Mouse (Mus musculus): ENCODE measurements around the gene Cdca4. TPM values are rescaled to one million over a fixed set of nuclear protein-coding genes. Genes with fewer than 3 reads are reported as not detected.

Gene Cdca4
- polyA plus RNA-seq, 1 experiment from 2014 or later: 82.7 TPM

- Histone ChIP-seq H3K4me3 (replicated peaks) (no peak overlapping the region), H3K27me3 (no peaks in the 10 kb centered on the region), H3K9me3 (no peaks in the 10 kb centered on the region), H3K9ac (replicated peaks) (no peak overlapping the region), H3K36me3 (no peaks in the 10 kb centered on the region), H3K4me1 (replicated peaks) (peaks cover 9% of the 10 kb centered on the region), H3K27ac (no peak overlapping the region), H3K4me2 (replicated peaks) (no peak overlapping the region)
- 28% methylated on average over 7 of the region's 7 CpGs for WGBS
- no peak for ATAC-seq
These were observed 34.8 kb downstream of the Cdca4 start for GRCm38 (mm10) chr12:112794356-112794816.

GRCm38 (mm10) chr12:112793601-112794355 lies 35.4 kb downstream of the Cdca4 start:
- WGBS: 74% methylated on average over 13 of the region's 13 CpGs
- ATAC-seq: no peak
- no peak overlapping the region for H3K4me2 ChIP-seq (replicated peaks)
- H3K9ac ChIP-seq (replicated peaks): no peak overlapping the region
- no peak overlapping the region for H3K4me3 ChIP-seq (replicated peaks)
- no peaks in the 10 kb centered on the region for H3K27me3 ChIP-seq
- no peak overlapping the region for H3K27ac ChIP-seq
- H3K36me3 ChIP-seq: no peaks in the 10 kb centered on the region
- H3K4me1 ChIP-seq (replicated peaks): peaks cover 9% of the 10 kb centered on the region
- no peaks in the 10 kb centered on the region for H3K9me3 ChIP-seq

- 85% methylated on average over 8 of the region's 8 CpGs for WGBS
These were observed 38.2 kb downstream of the Cdca4 start for GRCm38 (mm10) chr12:112791026-112791425.

GRCm38 (mm10) chr12:112774481-112774880 lies 54.7 kb downstream of the Cdca4 start:
- Histone ChIP-seq H3K36me3 (no peaks in the 10 kb centered on the region), H3K4me2 (replicated peaks) (no peak overlapping the region), H3K27ac (no peak overlapping the region), H3K27me3 (no peaks in the 10 kb centered on the region), H3K9me3 (peaks cover 7% of the 10 kb centered on the region), H3K4me3 (replicated peaks) (no peak overlapping the region), H3K9ac (replicated peaks) (no peak overlapping the region), H3K4me1 (replicated peaks) (no peaks in the 10 kb centered on the region)
- no peak for ATAC-seq
- 94% methylated on average over 10 of the region's 10 CpGs for WGBS

More at GRCm38 (mm10) chr12:112791026-112791425, 38.2 kb downstream of the Cdca4 start:
- Histone ChIP-seq H3K4me3 (replicated peaks) (no peak overlapping the region), H3K9ac (replicated peaks) (no peak overlapping the region), H3K36me3 (no peaks in the 10 kb centered on the region), H3K27me3 (no peaks in the 10 kb centered on the region), H3K27ac (no peak overlapping the region), H3K4me2 (replicated peaks) (no peak overlapping the region), H3K9me3 (no peaks in the 10 kb centered on the region), H3K4me1 (replicated peaks) (peaks cover 7% of the 10 kb centered on the region)
- ATAC-seq: no peak

GRCm38 (mm10) chr12:112774026-112774425 lies 55.2 kb downstream of the Cdca4 start:
- no peak overlapping the region for H3K4me2 ChIP-seq (replicated peaks)
- peaks cover 7% of the 10 kb centered on the region for H3K9me3 ChIP-seq
- H3K27me3 ChIP-seq: no peaks in the 10 kb centered on the region
- H3K36me3 ChIP-seq: no peaks in the 10 kb centered on the region
- H3K27ac ChIP-seq: no peak overlapping the region
- ATAC-seq: no peak
- no peak overlapping the region for H3K4me3 ChIP-seq (replicated peaks)
- H3K9ac ChIP-seq (replicated peaks): no peak overlapping the region
- H3K4me1 ChIP-seq (replicated peaks): no peaks in the 10 kb centered on the region
- WGBS: 89% methylated on average over 6 of the region's 6 CpGs

- 45% methylated on average over 9 of the region's 9 CpGs for WGBS
- no peaks in the 10 kb centered on the region for H3K4me1 ChIP-seq (replicated peaks)
- H3K4me2 ChIP-seq (replicated peaks): no peak overlapping the region
- no peak overlapping the region for H3K4me3 ChIP-seq (replicated peaks)
- H3K9me3 ChIP-seq: peaks cover 7% of the 10 kb centered on the region
- no peaks in the 10 kb centered on the region for H3K27me3 ChIP-seq
- no peak overlapping the region for H3K9ac ChIP-seq (replicated peaks)
- no peaks in the 10 kb centered on the region for H3K36me3 ChIP-seq
- ATAC-seq: no peak
- no peak overlapping the region for H3K27ac ChIP-seq
These were observed 55.9 kb downstream of the Cdca4 start for GRCm38 (mm10) chr12:112773366-112773765.

GRCm38 (mm10) chr12:112772306-112772705 lies 56.9 kb downstream of the Cdca4 start:
- Histone ChIP-seq H3K4me1 (replicated peaks) (no peaks in the 10 kb centered on the region), H3K4me3 (replicated peaks) (no peak overlapping the region), H3K9me3 (peaks cover 7% of the 10 kb centered on the region), H3K4me2 (replicated peaks) (no peak overlapping the region), H3K27me3 (no peaks in the 10 kb centered on the region), H3K36me3 (no peaks in the 10 kb centered on the region), H3K27ac (no peak overlapping the region), H3K9ac (replicated peaks) (no peak overlapping the region)
- ATAC-seq: no peak
- 90% methylated on average over 14 of the region's 14 CpGs for WGBS

GRCm38 (mm10) chr12:112770396-112770795 lies 58.8 kb downstream of the Cdca4 start:
- Histone ChIP-seq H3K4me2 (replicated peaks) (no peak overlapping the region), H3K27me3 (no peaks in the 10 kb centered on the region), H3K9ac (replicated peaks) (no peak overlapping the region), H3K9me3 (peaks cover 6% of the 10 kb centered on the region), H3K27ac (no peak overlapping the region), H3K4me1 (replicated peaks) (no peaks in the 10 kb centered on the region), H3K4me3 (replicated peaks) (no peak overlapping the region), H3K36me3 (no peaks in the 10 kb centered on the region)
- 80% methylated on average over 4 of the region's 4 CpGs for WGBS
- no peak for ATAC-seq

Other genes with a start within 250 kb of the Cdca4 start
- gene Inf2, start 240.6 kb downstream of the Cdca4 start, polyA plus RNA-seq (2015; fragmentation: Nextera tagmentation; extraction: Ambion mirVana): 0.43 and 1.8 TPM in 2 replicates
- 1.1 and 1.5 TPM in 2 replicates for gene Adssl1, start 209.4 kb downstream of the Cdca4 start, polyA plus RNA-seq (2015; fragmentation: Nextera tagmentation; extraction: Ambion mirVana)
- 83.0 and 96.5 TPM in 2 replicates for gene Siva1, start 184.7 kb downstream of the Cdca4 start, polyA plus RNA-seq (2015; fragmentation: Nextera tagmentation; extraction: Ambion mirVana)
- gene Akt1, start 154.5 kb downstream of the Cdca4 start, polyA plus RNA-seq (2015; fragmentation: Nextera tagmentation; extraction: Ambion mirVana): 55.9 and 61.1 TPM in 2 replicates
- 2.8 and 3.3 TPM in 2 replicates for gene Zbtb42, start 150.6 kb downstream of the Cdca4 start, polyA plus RNA-seq (2015; fragmentation: Nextera tagmentation; extraction: Ambion mirVana)
- 20.2 and 22.0 TPM in 2 replicates for gene Cep170b, start 109.0 kb downstream of the Cdca4 start, polyA plus RNA-seq (2015; fragmentation: Nextera tagmentation; extraction: Ambion mirVana)
- 5.2 and 6.4 TPM in 2 replicates for gene Pld4, start 68.8 kb downstream of the Cdca4 start, polyA plus RNA-seq (2015; fragmentation: Nextera tagmentation; extraction: Ambion mirVana)
- 0.31 and 0.37 TPM in 2 replicates for gene Ahnak2, start 26.8 kb downstream of the Cdca4 start, polyA plus RNA-seq (2015; fragmentation: Nextera tagmentation; extraction: Ambion mirVana)
- 19.4 and 22.7 TPM in 2 replicates for gene Clba1, start 20.5 kb downstream of the Cdca4 start, polyA plus RNA-seq (2015; fragmentation: Nextera tagmentation; extraction: Ambion mirVana)
- not detected in 2 replicates for gene Gpr132, start 38.8 kb upstream of the Cdca4 start, polyA plus RNA-seq (2015; fragmentation: Nextera tagmentation; extraction: Ambion mirVana)
- gene Jag2, start 100.4 kb upstream of the Cdca4 start, polyA plus RNA-seq (2015; fragmentation: Nextera tagmentation; extraction: Ambion mirVana): 9.4 and 10.5 TPM in 2 replicates
- 53.7 and 61.9 TPM in 2 replicates for gene Nudt14, start 112.7 kb upstream of the Cdca4 start, polyA plus RNA-seq (2015; fragmentation: Nextera tagmentation; extraction: Ambion mirVana)
- 36.1 and 37.8 TPM in 2 replicates for gene Btbd6, start 147.1 kb upstream of the Cdca4 start, polyA plus RNA-seq (2015; fragmentation: Nextera tagmentation; extraction: Ambion mirVana)
- 60.3 and 61.9 TPM in 2 replicates for gene Brf1, start 171.3 kb upstream of the Cdca4 start, polyA plus RNA-seq (2015; fragmentation: Nextera tagmentation; extraction: Ambion mirVana)
- 23.8 and 26.5 TPM in 2 replicates for gene Pacs2, start 185.1 kb upstream of the Cdca4 start, polyA plus RNA-seq (2015; fragmentation: Nextera tagmentation; extraction: Ambion mirVana)
- 0.20 TPM in 1 of 2 replicates, not detected in the other for gene Tex22, start 245.1 kb upstream of the Cdca4 start, polyA plus RNA-seq (2015; fragmentation: Nextera tagmentation; extraction: Ambion mirVana)